Mouse (Mus musculus): ENCODE data around the gene Olfr1449.
"Not testable (repeated sequence)": the region's sequence is repeated elsewhere in the genome, so short reads cannot be mapped to it uniquely, and the experiment has no call there.

Olfr1449 gene

DNA sequence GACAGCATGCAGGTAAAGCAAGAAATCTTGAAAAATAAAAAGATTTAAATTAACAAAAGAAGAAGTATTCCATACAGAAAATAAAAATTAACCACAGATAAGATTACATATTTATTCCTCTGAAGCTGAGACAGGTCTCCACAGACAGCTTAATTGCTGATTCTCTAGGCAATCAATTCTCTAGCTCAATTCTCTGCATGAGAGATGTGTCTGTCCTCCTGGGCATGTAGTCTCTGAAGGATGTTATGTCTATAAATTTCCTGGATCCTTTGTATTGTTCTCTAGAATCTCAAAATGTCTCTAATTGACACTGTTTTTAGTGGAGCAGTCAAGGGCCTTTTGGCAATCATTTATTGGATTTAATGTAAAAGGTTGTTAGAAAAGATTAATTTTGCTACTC lies at the start of gene Olfr1449:
TSS of gene Olfr1449 (plus strand) at position 301 of the 400 bp plus-strand sequence.
- DNase-seq (ENCODE audit: low read depth, low spot score): no peak

DNA sequence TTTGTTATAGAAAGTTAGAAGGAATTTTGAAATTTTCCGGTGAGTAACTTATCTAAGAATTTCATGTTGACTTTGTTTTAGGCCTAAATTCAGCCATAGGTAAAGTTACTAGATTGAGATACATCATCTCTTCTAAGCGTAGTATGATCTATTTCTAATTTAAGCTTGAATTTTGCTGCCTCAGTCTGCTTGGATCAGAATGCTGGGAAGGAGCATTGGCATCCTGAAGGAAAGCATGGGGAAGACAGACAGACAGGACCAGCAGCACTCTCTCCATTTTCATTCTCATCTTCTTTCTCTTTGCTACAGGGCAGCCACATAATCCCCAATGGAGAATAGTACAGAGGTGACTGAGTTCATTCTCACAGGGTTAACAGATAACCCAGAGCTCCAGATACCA lies 47.1 kb upstream of the Olfr1449 start, which contains the start of gene Olfr1445:
TSS of gene Olfr1445 (plus strand) at position 301 of the 400 bp plus-strand sequence.
- no peak for DNase-seq (ENCODE audit: low read depth, low spot score)

DNA sequence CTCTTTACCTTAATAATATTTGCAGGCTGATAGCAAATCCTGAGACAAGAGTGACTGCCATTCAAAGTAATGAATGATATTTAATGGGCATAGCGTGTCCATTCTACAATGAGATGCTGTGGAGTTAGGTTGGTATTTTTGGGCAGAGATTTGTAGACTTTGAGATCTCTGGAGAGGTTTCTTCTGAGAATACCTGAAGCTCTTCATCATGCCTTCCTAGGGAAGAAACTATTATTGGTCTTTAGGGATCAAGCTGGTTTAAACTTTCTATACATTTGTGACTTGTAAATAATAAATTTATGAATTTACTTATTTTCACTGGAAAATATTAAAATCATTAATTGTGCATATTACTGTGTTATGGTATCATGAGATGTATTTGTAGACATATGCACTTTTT lies 37.2 kb upstream of the Olfr1449 start, which contains the start of gene Olfr1446:
TSS of gene Olfr1446 (minus strand) at position 101 of the 400 bp plus-strand sequence.
- no peak for DNase-seq (ENCODE audit: low read depth, low spot score)

DNA sequence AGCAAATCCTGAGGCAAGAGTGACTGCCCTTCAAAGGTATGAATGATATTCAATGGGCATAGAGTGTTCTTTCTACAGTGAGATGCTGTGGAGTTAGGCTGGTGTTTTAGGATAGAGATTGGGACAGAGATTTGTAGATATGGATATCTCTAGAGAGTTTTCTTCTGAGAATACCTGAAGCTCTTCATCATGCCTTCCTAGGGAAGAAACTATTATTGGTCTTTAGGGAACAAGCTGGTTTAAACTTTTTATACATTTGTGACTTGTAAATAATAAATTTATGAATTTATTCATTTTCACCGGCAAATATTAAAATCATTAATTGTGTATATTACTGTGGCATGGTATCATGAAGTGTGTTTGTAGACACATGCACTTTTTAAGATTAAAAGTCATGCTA lies 27.0 kb upstream of the Olfr1449 start, which contains the start of gene Olfr1447:
TSS of gene Olfr1447 (minus strand) at position 101 of the 400 bp plus-strand sequence.
- DNase-seq (ENCODE audit: low read depth, low spot score): no peak

DNA sequence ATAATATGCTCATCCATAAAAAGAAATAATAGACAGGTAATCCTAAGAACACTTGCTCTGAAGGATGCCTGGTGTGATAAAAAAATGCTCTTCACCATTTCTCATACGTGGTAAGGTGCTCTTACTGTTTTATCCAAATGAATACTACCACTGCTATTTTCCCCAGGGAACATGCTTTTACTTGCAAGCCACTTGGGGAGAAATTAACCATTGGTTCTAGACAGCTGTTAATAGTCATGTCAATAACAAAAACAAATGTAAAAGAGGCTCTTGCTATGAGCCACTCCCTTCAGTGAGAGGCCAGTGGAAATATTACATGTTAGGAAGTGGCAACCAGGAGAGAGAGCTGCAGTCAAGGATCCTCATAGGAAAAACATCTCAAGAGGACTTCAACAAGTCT lies 6.3 kb upstream of the Olfr1449 start, which contains the start of gene Olfr1448:
TSS of gene Olfr1448 (minus strand) at position 101 of the 400 bp plus-strand sequence.
- DNase-seq (ENCODE audit: low read depth, low spot score): no peak

DNA sequence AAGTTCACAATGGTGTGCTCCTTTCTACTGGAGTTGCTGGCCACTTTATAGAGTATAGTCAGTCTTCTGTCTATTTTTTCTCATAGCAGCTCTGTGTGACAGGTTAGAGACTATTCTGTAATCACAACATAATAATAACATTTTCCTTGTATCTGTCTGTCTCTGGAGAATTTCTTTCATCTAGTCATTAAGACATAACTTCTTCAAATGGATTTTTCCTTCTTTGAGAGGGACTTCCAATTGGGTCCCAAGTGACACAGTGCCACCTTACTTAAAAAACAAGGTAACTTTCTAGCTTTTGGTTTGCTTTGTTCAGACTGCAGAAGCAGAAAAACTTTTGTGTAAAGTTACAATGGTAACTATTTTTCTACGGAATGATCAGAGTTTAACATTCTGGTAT lies 19.3 kb downstream of the Olfr1449 start, which contains the start of gene Olfr1450:
TSS of gene Olfr1450 (plus strand) at position 301 of the 400 bp plus-strand sequence.
- no peak for DNase-seq (ENCODE audit: low read depth, low spot score)

DNA sequence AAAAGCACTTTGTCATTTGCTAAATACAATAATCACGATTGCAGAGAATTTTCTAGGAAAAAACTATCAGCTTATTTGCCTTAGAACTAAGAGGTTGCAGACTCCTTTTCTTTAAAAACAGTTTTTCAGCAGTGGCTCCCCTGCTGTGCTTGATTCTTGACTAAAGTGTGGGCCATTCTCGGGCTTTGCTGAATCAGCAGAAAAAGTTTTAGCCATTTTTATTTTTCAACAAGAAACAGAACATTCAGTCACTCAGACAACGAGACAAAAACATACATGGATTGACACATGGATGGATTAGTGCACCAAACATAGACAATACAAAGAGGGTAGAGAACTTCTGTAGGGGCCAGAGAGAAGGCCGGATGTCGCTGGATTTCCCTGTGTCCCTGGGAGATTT lies 39.4 kb downstream of the Olfr1449 start:
- not testable (repeated sequence) for DNase-seq (ENCODE audit: low read depth, low spot score)
